Mouse (Mus musculus): ENCODE measurements at regions not wholly inside any gene's neighbourhood (a gene's known extent, or its start where the extent isn't known, plus 50 kb on each side); places are given as distances from the start of the nearest gene placed in this dataset.

GRCm38 (mm10) chr6:61127238-61127637, 52.9 kb upstream of the Ccser1 start:
- no peak for TF ChIP-seq POLR2A (IDR thresholded peaks at IDR 0.05; ENCODE audit: low read depth, low read length)
- no peak for TF ChIP-seq CTCF (conservative IDR thresholded peaks at IDR 0.05; ENCODE audit: insufficient read depth, insufficient read length, low read depth, low read length)

Data from kidney, adult 2 months (tissue).